Comparison of ENCODE assay signal across 8 mouse cellular contexts in genomic region chr13:58216395-58216794, GRCm38 (mm10). TPM values are rescaled to one million over a fixed set of nuclear protein-coding genes. Genes with fewer than 3 reads are reported as not detected.
DNase-seq lines count a peak whose midpoint lies in the region; ATAC-seq and TF ChIP-seq lines count a peak whose summit lies in the region.

No protein-coding gene starts in this region.

- no peak for DNase-seq in heart, adult 9 months (ENCODE audit: low spot score in 2 of 2)
- DNase-seq in intestine, embryonic 14.5 days (ENCODE audit: low spot score), result no peak
- no peak for DNase-seq in midbrain, embryonic 11.5 days (ENCODE audit: low spot score, missing footprints)
- no peak for DNase-seq in urinary bladder, adult 18-20 months (ENCODE audit: low spot score in 2 of 2)
- DNase-seq in embryo, embryonic 10 days (ENCODE audit: low spot score), result no peak

- peaks cover 25% of the 10 kb centered on the region for H3K4me1 ChIP-seq in heart, embryonic 15.5 days (replicated peaks)
- peaks cover 29% of the 10 kb centered on the region for H3K4me1 ChIP-seq in bone marrow macrophage, adult 2 months (ENCODE audit: control insufficient read depth, insufficient read depth, low read length)
- peaks cover 15% of the 10 kb centered on the region for H3K4me1 ChIP-seq in intestine, embryonic 14.5 days (replicated peaks; ENCODE audit: control insufficient read depth, insufficient read depth, low read length)
- peaks cover 18% of the 10 kb centered on the region for H3K4me1 ChIP-seq in midbrain, embryonic 11.5 days (ENCODE audit: control insufficient read depth, insufficient read depth, low read length)

- H3K36me3 ChIP-seq in heart, embryonic 15.5 days, result no peaks in the 10 kb centered on the region
- H3K36me3 ChIP-seq in intestine, embryonic 14.5 days (ENCODE audit: control insufficient read depth, insufficient read depth, low read length), result no peaks in the 10 kb centered on the region
- no peaks in the 10 kb centered on the region for H3K36me3 ChIP-seq in midbrain, embryonic 11.5 days (ENCODE audit: control insufficient read depth, insufficient read depth, low read length)

- peak overlapping the region; percentile 97 for H3K9ac ChIP-seq in heart, embryonic 15.5 days
- H3K9ac ChIP-seq in intestine, embryonic 14.5 days (ENCODE audit: low read length), result peak overlapping the region; percentile 93
- H3K9ac ChIP-seq in midbrain, embryonic 11.5 days (ENCODE audit: low read length), result peak overlapping the region; percentile 92

- no peak for TF ChIP-seq POLR2A in bone marrow macrophage, adult 2 months (IDR thresholded peaks at IDR 0.05; ENCODE audit: borderline replicate concordance, low read depth, low read length)

- no peak for TF ChIP-seq CTCF in bone marrow macrophage, adult 2 months (IDR thresholded peaks at IDR 0.05; ENCODE audit: low read depth, low read length)

- WGBS in heart, embryonic 15.5 days, result 86% methylated on average over 9 of the region's 9 CpGs
- 85% methylated on average over 9 of the region's 9 CpGs for WGBS in intestine, embryonic 14.5 days
- WGBS in midbrain, embryonic 11.5 days, result 92% methylated on average over 9 of the region's 9 CpGs

- H3K4me2 ChIP-seq in heart, embryonic 15.5 days, result peak overlapping the region; percentile 77
- peak overlapping the region; percentile 96 for H3K4me2 ChIP-seq in intestine, embryonic 14.5 days (ENCODE audit: low read length)
- peak overlapping the region; percentile 63 for H3K4me2 ChIP-seq in midbrain, embryonic 11.5 days

- no peak overlapping the region for H3K27ac ChIP-seq in heart, embryonic 15.5 days
- no peak overlapping the region for H3K27ac ChIP-seq in bone marrow macrophage, adult 2 months (ENCODE audit: insufficient read depth, low read depth, low read length)
- no peak overlapping the region for H3K27ac ChIP-seq in intestine, embryonic 14.5 days (ENCODE audit: low read depth)
- no peak overlapping the region for H3K27ac ChIP-seq in midbrain, embryonic 11.5 days (ENCODE audit: low read depth, low read length)

- H3K27me3 ChIP-seq in heart, embryonic 15.5 days, result no peaks in the 10 kb centered on the region
- no peaks in the 10 kb centered on the region for H3K27me3 ChIP-seq in intestine, embryonic 14.5 days (replicated peaks; ENCODE audit: control insufficient read depth, insufficient read depth, low read length)
- no peaks in the 10 kb centered on the region for H3K27me3 ChIP-seq in midbrain, embryonic 11.5 days (ENCODE audit: control insufficient read depth, insufficient read depth, low read length)

- no peak for ATAC-seq in heart, embryonic 15.5 days (replicated peaks; ENCODE audit: insufficient number of reproducible peaks, insufficient read depth, low FRiP score, low read depth)
- no peak for ATAC-seq in intestine, embryonic 14.5 days (replicated peaks; ENCODE audit: low FRiP score, low TSS enrichment, low read depth)
- ATAC-seq in midbrain, embryonic 11.5 days (ENCODE audit: low FRiP score), result no peak
- no peak for ATAC-seq in granulocyte monocyte progenitor cell, adult 5-6 weeks (replicated peaks; ENCODE audit: poor library complexity, severe bottlenecking)

- no peaks in the 10 kb centered on the region for H3K9me3 ChIP-seq in heart, embryonic 15.5 days (replicated peaks)
- no peaks in the 10 kb centered on the region for H3K9me3 ChIP-seq in intestine, embryonic 14.5 days (ENCODE audit: control insufficient read depth, low read length)
- H3K9me3 ChIP-seq in midbrain, embryonic 11.5 days (ENCODE audit: control insufficient read depth, low read length), result no peaks in the 10 kb centered on the region

- H3K4me3 ChIP-seq in heart, embryonic 15.5 days, result peak overlapping the region; percentile 92
- peak overlapping the region; percentile 71 for H3K4me3 ChIP-seq in bone marrow macrophage, adult 2 months (ENCODE audit: insufficient read depth, low read length)
- peak overlapping the region; percentile 68 for H3K4me3 ChIP-seq in intestine, embryonic 14.5 days (ENCODE audit: low read depth, low read length)
- 0 out of 2 replicates have a peak overlapping the region, but pooled peaks have one; percentile 84 for H3K4me3 ChIP-seq in midbrain, embryonic 11.5 days (ENCODE audit: low read depth, low read length)

RNA-seq across cellular contexts. Expression of gene Ubqln1, which starts 0.9 kb away (rescaled TPM):
- 68.4 and 81.4 TPM in 2 replicates for polyA plus RNA-seq in heart, embryonic 15.5 days (2015; fragmentation: Nextera tagmentation; extraction: Ambion mirVana)
- polyA plus RNA-seq in bone marrow macrophage, adult 2 months (2012; ENCODE audit: insufficient read depth, insufficient read length, missing spikeins), result 56.9 and 59.9 TPM in 2 replicates
- 83.3 and 85.6 TPM in 2 replicates for polyA plus RNA-seq in intestine, embryonic 14.5 days (2014; fragmentation: Nextera tagmentation; extraction: Ambion mirVana)
- polyA plus RNA-seq in midbrain, embryonic 11.5 days (2014; fragmentation: Nextera tagmentation; extraction: Ambion mirVana), result 150 and 155 TPM in 2 replicates
- total RNA-seq in granulocyte monocyte progenitor cell, adult 5-6 weeks (2014; fragmentation: Nextera tagmentation), result 49.9 and 50.9 TPM in 2 replicates
- total RNA-seq in granulocyte monocyte progenitor cell, adult 5-6 weeks (2017), result 55.5 and 61.7 TPM in 2 replicates

RNA-seq across cellular contexts. Expression of gene Idnk, which starts 58.9 kb away (rescaled TPM):
- 29.5 and 30.3 TPM in 2 replicates for polyA plus RNA-seq in heart, embryonic 15.5 days (2015; fragmentation: Nextera tagmentation; extraction: Ambion mirVana)
- polyA plus RNA-seq in bone marrow macrophage, adult 2 months (2012; ENCODE audit: insufficient read depth, insufficient read length, missing spikeins), result 45.7 and 49.4 TPM in 2 replicates
- polyA plus RNA-seq in intestine, embryonic 14.5 days (2014; fragmentation: Nextera tagmentation; extraction: Ambion mirVana), result 35.7 and 39.0 TPM in 2 replicates
- 59.1 and 63.1 TPM in 2 replicates for polyA plus RNA-seq in midbrain, embryonic 11.5 days (2014; fragmentation: Nextera tagmentation; extraction: Ambion mirVana)
- 44.7 and 45.9 TPM in 2 replicates for total RNA-seq in granulocyte monocyte progenitor cell, adult 5-6 weeks (2014; fragmentation: Nextera tagmentation)
- 41.6 and 44.6 TPM in 2 replicates for total RNA-seq in granulocyte monocyte progenitor cell, adult 5-6 weeks (2017)

RNA-seq across cellular contexts. Expression of gene Gkap1, which starts 59.1 kb away (rescaled TPM):
- 22.2 and 27.4 TPM in 2 replicates for polyA plus RNA-seq in heart, embryonic 15.5 days (2015; fragmentation: Nextera tagmentation; extraction: Ambion mirVana)
- 28.5 and 31.5 TPM in 2 replicates for polyA plus RNA-seq in bone marrow macrophage, adult 2 months (2012; ENCODE audit: insufficient read depth, insufficient read length, missing spikeins)
- polyA plus RNA-seq in intestine, embryonic 14.5 days (2014; fragmentation: Nextera tagmentation; extraction: Ambion mirVana), result 21.0 and 21.5 TPM in 2 replicates
- 40.8 and 45.5 TPM in 2 replicates for polyA plus RNA-seq in midbrain, embryonic 11.5 days (2014; fragmentation: Nextera tagmentation; extraction: Ambion mirVana)
- total RNA-seq in granulocyte monocyte progenitor cell, adult 5-6 weeks (2014; fragmentation: Nextera tagmentation), result 7.6 and 10.8 TPM in 2 replicates
- total RNA-seq in granulocyte monocyte progenitor cell, adult 5-6 weeks (2017), result 16.4 and 17.8 TPM in 2 replicates
